Mouse (Mus musculus) stomach, postnatal 0 days (tissue): ENCODE data around the gene Rfc4. TPM values are rescaled to one million over a fixed set of nuclear protein-coding genes. Genes with fewer than 3 reads are reported as not detected.
A peak's percentile ranks its signal among the peaks of the same experiment; 100 is the strongest.

Source experiments
- ATAC-seq: fragments of 200-750 bp; cut with Nextera tagmentation; 2 replicates; pipeline ENCODE4 v1.8.0; 2017; ENCODE audit not compliant: low FRiP score, low TSS enrichment
- DNase-seq: peaks from one replicate; pipeline ENCODE4 v3.0.0-alpha.2; 2016; ENCODE audit warnings: low spot score
- H3K27ac ChIP-seq: fragments of 300-500 bp; sonication (generic); replicated peaks from 2 replicates; pipeline ENCODE4 v1.5.1; 2014; ENCODE audit warnings: mild to moderate bottlenecking, control low read depth
- H3K27me3 ChIP-seq: fragments of 300-500 bp; sonication (generic); 2 replicates; pipeline ENCODE4 v1.6.1; 2014; ENCODE audit warnings: low read length; ENCODE audit not compliant: control insufficient read depth, insufficient read depth
- H3K36me3 ChIP-seq: fragments of 300-500 bp; sonication (generic); 2 replicates; pipeline ENCODE4 v1.6.1; 2014; ENCODE audit warnings: low read length, mixed read lengths; ENCODE audit not compliant: control insufficient read depth, insufficient read depth
- H3K4me1 ChIP-seq: fragments of 300-500 bp; sonication (generic); replicated peaks from 2 replicates; pipeline ENCODE4 v1.6.1; 2014; ENCODE audit warnings: antibody characterized with exemption; ENCODE audit not compliant: control insufficient read depth, insufficient read depth
- H3K4me2 ChIP-seq: fragments of 300-500 bp; sonication (generic); replicated peaks from 2 replicates; pipeline ENCODE4 v1.6.1; 2014; ENCODE audit warnings: low read depth, mild to moderate bottlenecking, control low read depth, moderate library complexity
- H3K4me3 ChIP-seq: fragments of 300-500 bp; sonication (generic); 2 replicates; pipeline ENCODE4 v1.5.1; 2014; ENCODE audit warnings: low read depth, low read length, control low read depth
- H3K9ac ChIP-seq: fragments of 300-500 bp; sonication (generic); 2 replicates; pipeline ENCODE4 v1.6.1; 2014; ENCODE audit warnings: mild to moderate bottlenecking, low read length, control low read depth, mixed read lengths
- H3K9me3 ChIP-seq: fragments of 300-500 bp; sonication (generic); 2 replicates; pipeline ENCODE4 v1.6.1; 2016; ENCODE audit warnings: low read length; ENCODE audit not compliant: control insufficient read depth
- CTCF ChIP-seq: IDR thresholded peaks from 2 replicates; pipeline ENCODE4 v1.5.1; 2016; ENCODE audit warnings: antibody characterized with exemption, low read depth, mild to moderate bottlenecking, moderate library complexity
- EP300 ChIP-seq: optimal IDR thresholded peaks from 2 replicates; pipeline ENCODE3; 2016; ENCODE audit warnings: antibody characterized with exemption
- WGBS: fragments of 180-500 bp; shearing (Covaris S2); extraction: QIAGEN DNeasy Blood & Tissue Kit; methylation state at CpG from one replicate; pipeline ENCODE4 v1.1.7; 2014; 5-methylcytosine and 5-hydroxymethylcytosine counted together
- polyA plus RNA-seq: library from polyadenylated mRNA; unstranded; fragments of >200 nt; fragmentation: Nextera tagmentation; extraction: Ambion mirVana; gene quantifications from 2 replicates; pipeline ENCODE4 v1.2.1, GENCODE M21; 2015

The Rfc4 gene
- polyA plus RNA-seq, 1 experiment from 2014 or later, result 38.0 TPM

DNA sequence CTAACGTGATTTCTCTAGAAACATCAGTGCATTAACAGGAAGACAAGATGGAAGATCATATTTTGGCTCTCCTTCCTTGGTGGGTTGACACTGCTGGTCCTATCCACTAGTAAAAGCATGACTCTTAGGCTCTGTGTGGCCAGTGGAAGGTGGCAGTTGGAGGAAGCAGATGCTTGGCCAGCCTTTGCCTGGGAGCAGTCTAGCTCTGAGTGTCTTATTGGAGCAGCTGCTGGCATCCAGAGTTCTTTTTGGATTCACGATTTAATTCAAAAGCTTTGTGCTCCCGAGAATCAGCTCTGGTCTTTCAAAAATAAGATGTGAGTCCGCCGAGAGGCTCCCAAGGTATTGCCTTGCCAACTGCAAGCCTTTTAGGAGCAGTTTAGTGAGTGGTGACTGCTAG lies 17.7 kb upstream of the Rfc4 start:
- Histone ChIP-seq H3K4me2 (no peak overlapping the region), H3K27ac (no peak overlapping the region), H3K36me3 (no peaks in the 10 kb centered on the region), H3K9me3 (no peaks in the 10 kb centered on the region), H3K4me1 (no peaks in the 10 kb centered on the region), H3K9ac (no peak overlapping the region), H3K27me3 (no peaks in the 10 kb centered on the region), H3K4me3 (no peak overlapping the region)
- TF ChIP-seq EP300, result no peak
- no peak for TF ChIP-seq CTCF
- 73% methylated on average over 5 of the region's 5 CpGs for WGBS
- no peak for DNase-seq
- no peak for ATAC-seq

DNA sequence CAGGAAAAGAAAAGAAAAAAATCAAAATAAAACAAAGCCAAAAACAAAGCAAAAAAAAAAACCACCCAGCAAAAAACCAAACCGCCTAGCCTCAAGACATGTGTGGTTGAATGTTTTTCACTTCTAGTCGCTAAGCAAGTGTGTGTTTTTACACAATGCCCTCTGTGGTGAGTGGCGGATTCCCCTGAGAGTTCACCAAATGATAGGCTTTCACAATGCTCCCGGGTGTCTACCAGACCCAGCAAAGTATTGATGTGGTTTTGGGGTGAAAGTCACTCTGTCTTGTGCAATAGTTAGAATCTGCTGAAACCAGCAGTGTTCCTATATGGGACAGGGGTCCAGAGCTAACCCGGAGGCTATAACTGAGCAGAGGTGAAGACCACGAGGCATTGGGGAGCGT lies 16.8 kb upstream of the Rfc4 start:
- Histone ChIP-seq H3K4me3 (no peak overlapping the region), H3K4me2 (no peak overlapping the region), H3K27ac (no peak overlapping the region), H3K36me3 (no peaks in the 10 kb centered on the region), H3K9me3 (no peaks in the 10 kb centered on the region), H3K27me3 (no peaks in the 10 kb centered on the region), H3K4me1 (no peaks in the 10 kb centered on the region), H3K9ac (no peak overlapping the region)
- ATAC-seq (no peak), DNase-seq (no peak)
- no peak for TF ChIP-seq CTCF
- TF ChIP-seq EP300, result no peak
- 86% methylated on average over 7 of the region's 7 CpGs for WGBS

DNA sequence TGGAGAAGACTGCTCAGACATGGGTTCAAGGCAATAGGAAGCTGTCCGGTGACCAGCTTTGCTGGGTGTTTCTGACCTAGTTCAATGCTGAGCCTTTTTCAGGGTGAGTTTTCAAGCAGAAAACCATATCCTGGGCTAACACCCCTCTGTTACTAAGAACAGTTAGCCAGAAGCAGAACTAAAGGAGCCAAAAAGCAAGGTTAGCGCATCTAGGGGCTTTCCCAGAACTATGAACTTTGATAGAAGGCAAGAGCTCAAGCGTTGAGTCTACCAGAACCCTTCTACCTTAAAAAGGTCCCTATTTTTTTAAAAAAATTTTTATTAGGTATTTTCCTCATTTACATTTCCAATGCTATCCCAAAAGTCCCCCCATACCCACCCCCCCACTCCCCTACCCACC lies 13.4 kb upstream of the Rfc4 start:
- Histone ChIP-seq H3K4me3 (no peak overlapping the region), H3K36me3 (no peaks in the 10 kb centered on the region), H3K27ac (no peak overlapping the region), H3K9me3 (no peaks in the 10 kb centered on the region), H3K4me2 (no peak overlapping the region), H3K4me1 (no peaks in the 10 kb centered on the region), H3K27me3 (no peaks in the 10 kb centered on the region), H3K9ac (no peak overlapping the region)
- DNase-seq (no peak), ATAC-seq (no peak)
- TF ChIP-seq CTCF, result no peak
- TF ChIP-seq EP300, result no peak
- WGBS, result 97% methylated on average over 3 of the region's 3 CpGs

DNA sequence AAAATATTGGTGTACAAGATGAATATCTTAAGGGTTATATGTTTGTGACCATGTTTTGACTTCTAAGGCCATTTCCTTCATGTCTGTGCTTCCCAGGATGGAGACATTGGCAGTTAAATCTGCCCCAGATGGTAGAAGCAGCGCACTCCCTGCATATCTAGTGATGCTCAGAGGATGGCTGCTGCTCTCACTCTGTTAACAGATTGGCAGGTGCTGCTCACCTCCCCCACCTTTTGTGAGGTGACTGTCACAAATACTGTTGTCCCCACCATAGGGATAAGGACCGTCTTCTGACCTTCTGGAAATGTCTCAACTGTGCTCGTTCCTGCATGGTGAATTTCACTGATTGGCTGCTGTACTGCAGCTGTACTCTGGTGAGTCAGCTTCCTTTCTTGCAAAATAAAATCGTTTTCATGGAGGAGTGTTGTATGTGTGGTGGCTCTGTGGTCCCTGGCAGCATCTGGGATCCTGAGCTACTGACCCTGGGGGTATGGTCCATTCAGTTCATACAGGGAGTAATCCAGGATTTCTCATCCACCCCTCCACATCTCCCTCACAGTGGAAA lies 9.0 kb upstream of the Rfc4 start:
- Histone ChIP-seq H3K9me3 (no peaks in the 10 kb centered on the region), H3K4me2 (no peak overlapping the region), H3K4me1 (no peaks in the 10 kb centered on the region), H3K4me3 (no peak overlapping the region), H3K9ac (no peak overlapping the region), H3K27ac (no peak overlapping the region), H3K27me3 (no peaks in the 10 kb centered on the region), H3K36me3 (no peaks in the 10 kb centered on the region)
- 58% methylated on average over 4 of the region's 4 CpGs for WGBS
- peak; percentile 15; the same call in 1 of the 2 replicates for ATAC-seq
- TF ChIP-seq EP300, result no peak
- no peak for TF ChIP-seq CTCF
- DNase-seq, result no peak

DNA sequence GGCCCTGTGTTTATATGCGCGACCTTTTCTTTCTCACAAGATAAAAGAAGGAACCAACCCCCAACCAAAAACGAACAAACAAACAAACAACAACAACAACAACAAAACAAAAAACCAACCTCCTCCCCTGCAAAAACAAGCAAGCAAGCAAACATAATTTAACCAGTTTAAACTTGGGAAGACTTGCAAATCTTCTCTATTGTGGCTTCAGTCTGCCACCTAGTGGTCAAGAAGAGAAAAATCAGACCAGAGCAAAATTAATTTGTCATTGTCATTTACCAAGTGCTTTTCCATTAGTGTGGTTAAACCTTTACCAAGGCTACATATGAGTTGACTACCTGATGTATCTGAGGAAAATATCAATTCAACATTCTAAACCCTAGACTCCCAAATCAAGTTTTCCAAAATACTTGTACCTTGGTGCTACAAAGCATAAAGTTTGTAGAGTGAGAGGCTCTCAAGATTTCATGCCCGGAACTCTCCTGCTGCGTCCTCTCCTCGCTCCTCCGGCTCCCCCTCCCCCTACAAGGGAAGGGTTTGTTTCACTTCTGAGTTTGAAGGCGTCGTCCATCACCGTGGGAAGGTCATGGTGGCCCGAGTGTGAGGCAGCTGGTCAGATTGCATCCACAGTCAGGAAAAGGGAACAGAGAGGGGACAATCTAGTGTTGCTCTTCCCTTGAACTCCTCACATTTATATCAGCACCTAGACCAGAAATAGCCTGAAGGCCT lies 8.0 kb upstream of the Rfc4 start:
- ATAC-seq (no peak), DNase-seq (no peak)
- no peak for TF ChIP-seq EP300
- peak; percentile 92 for TF ChIP-seq CTCF
- H3K9ac ChIP-seq, result no peak overlapping the region
- no peaks in the 10 kb centered on the region for H3K9me3 ChIP-seq
- H3K27me3 ChIP-seq, result no peaks in the 10 kb centered on the region
- 19% methylated on average over 11 of the region's 11 CpGs for WGBS
- no peaks in the 10 kb centered on the region for H3K36me3 ChIP-seq
- no peak overlapping the region for H3K4me3 ChIP-seq
- no peaks in the 10 kb centered on the region for H3K4me1 ChIP-seq
- H3K27ac ChIP-seq, result no peak overlapping the region
- H3K4me2 ChIP-seq, result no peak overlapping the region

DNA sequence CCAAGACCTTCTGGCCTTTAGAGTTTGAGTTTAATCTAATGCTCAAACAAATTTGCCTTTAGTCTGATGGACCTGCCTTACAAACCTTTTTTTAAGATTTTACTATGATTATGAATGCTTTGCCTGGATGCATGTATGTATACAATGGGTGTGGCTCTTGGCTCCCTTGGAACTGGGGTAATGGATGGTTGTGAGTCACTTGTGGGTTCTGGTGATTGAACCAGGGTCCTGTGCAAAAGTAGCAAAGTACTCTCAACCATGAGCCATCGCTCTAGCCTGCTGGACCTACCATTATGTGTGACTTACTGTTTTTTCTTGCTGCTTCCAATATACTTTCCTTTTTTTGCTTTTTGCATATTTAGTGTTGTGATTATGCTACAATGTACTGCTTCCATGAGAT lies 4.8 kb upstream of the Rfc4 start:
- H3K9ac ChIP-seq, result no peak overlapping the region
- H3K4me1 ChIP-seq, result no peaks in the 10 kb centered on the region
- H3K27ac ChIP-seq, result no peak overlapping the region
- WGBS, result 90% methylated on average over 1 of the region's 1 CpGs
- ATAC-seq (no peak), DNase-seq (no peak)
- no peak overlapping the region for H3K4me3 ChIP-seq
- no peak overlapping the region for H3K4me2 ChIP-seq
- no peaks in the 10 kb centered on the region for H3K9me3 ChIP-seq
- no peaks in the 10 kb centered on the region for H3K36me3 ChIP-seq
- TF ChIP-seq EP300, result no peak
- no peaks in the 10 kb centered on the region for H3K27me3 ChIP-seq
